Mouse (Mus musculus): Measurements from ENCODE around the gene Usp32.

- TF ChIP-seq POLR2A (IDR thresholded peaks at IDR 0.05; ENCODE audit: borderline replicate concordance, insufficient read depth, low read length) (no peak), CTCF (IDR thresholded peaks at IDR 0.05; ENCODE audit: borderline replicate concordance, insufficient read depth, low read depth, low read length) (no peak)
Measured at GRCm38 (mm10) chr11:85164371-85164770, 24.4 kb upstream of the Usp32 start.
